Mouse (Mus musculus): ENCODE data around the gene Slc7a10. TPM values are rescaled to one million over a fixed set of nuclear protein-coding genes. Genes with fewer than 3 reads are reported as not detected.
A peak's percentile ranks its signal among the peaks of the same experiment; 100 is the strongest.

Slc7a10 gene
- polyA plus RNA-seq, 1 experiment from 2014 or later, result 1.2 TPM

GRCm38 (mm10) chr7:35197022-35197421 lies 10.8 kb downstream of the Slc7a10 start:
- Histone ChIP-seq H3K4me3 (ENCODE audit: low read length) (no peak overlapping the region), H3K36me3 (ENCODE audit: control insufficient read depth, insufficient read depth, low read length) (no peaks in the 10 kb centered on the region), H3K27ac (ENCODE audit: low read length) (no peak overlapping the region), H3K9ac (ENCODE audit: low read depth, low read length) (no peak overlapping the region), H3K4me1 (ENCODE audit: control insufficient read depth, insufficient read depth, low read length) (no peaks in the 10 kb centered on the region), H3K4me2 (ENCODE audit: low read depth, low read length) (no peak overlapping the region), H3K27me3 (replicated peaks; ENCODE audit: control insufficient read depth, insufficient read depth, low read length) (no peaks in the 10 kb centered on the region), H3K9me3 (ENCODE audit: control insufficient read depth, low read length) (no peaks in the 10 kb centered on the region)
- 52% methylated on average over 2 of the region's 2 CpGs for WGBS
- ATAC-seq, result no peak

DNA sequence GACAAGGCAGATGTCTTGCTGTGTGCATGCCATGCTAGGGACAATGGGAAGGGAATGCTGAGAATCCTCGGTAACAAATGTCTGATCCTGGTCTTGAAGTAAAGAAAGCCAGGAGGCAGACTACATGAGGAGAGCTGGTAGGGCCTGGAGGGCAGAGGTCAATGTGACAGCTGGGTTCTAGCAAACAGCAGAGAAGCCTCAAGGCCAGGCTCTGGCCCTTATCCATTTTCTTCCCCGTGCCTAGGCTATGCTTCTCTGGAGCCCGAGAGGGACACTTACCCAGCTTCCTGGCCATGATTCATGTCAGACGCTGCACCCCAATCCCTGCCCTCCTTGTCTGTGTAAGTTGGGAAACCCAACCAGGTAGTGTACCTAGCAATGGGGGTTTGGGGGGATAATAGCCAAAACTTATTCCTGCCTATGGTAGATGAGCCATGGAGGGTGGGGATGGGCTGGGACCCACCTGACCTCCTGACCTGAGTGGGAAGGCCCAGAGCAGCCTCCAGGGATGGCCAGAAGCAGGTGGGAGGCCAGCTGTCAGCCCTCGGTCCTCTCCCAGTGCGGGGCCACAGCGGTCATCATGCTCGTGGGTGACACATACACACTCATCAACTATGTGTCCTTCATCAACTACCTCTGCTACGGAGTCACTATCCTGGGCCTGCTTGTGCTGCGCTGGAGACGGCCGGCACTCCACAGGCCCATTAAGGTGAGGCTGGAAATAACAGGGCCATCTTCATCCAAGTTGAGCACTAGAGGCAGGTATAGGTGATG lies 13.0 kb downstream of the Slc7a10 start:
- H3K9me3 ChIP-seq (ENCODE audit: control insufficient read depth, low read length), result no peaks in the 10 kb centered on the region
- H3K4me1 ChIP-seq (ENCODE audit: control insufficient read depth, insufficient read depth, low read length), result no peaks in the 10 kb centered on the region
- H3K27ac ChIP-seq (ENCODE audit: low read length), result no peak overlapping the region
- H3K9ac ChIP-seq (ENCODE audit: low read depth, low read length), result no peak overlapping the region
- H3K36me3 ChIP-seq (ENCODE audit: control insufficient read depth, insufficient read depth, low read length), result no peaks in the 10 kb centered on the region
- H3K4me2 ChIP-seq (ENCODE audit: low read depth, low read length), result no peak overlapping the region
- no peak overlapping the region for H3K4me3 ChIP-seq (ENCODE audit: low read length)
- no peak for ATAC-seq
- WGBS, result 87% methylated on average over 12 of the region's 12 CpGs
- H3K27me3 ChIP-seq (replicated peaks; ENCODE audit: control insufficient read depth, insufficient read depth, low read length), result no peaks in the 10 kb centered on the region

DNA sequence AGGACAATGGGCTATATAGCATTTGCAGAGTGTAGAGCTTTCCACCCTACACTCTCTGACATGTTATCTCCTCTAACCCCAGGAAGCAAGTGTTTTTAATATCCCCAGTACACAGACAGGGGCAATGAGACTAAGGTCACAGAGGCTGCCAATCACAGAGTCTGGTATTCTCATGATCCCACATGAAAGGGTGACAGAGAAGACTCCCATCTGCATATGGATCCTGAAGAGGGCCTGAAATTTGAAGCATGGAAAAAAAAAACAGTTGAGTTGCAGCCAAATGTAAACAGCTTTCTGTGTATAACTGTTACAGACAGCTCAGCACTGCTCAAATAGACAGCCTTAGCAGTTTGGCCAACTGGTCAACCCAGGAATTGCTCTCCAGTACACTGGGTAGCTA lies 13.6 kb downstream of the Slc7a10 start:
- Histone ChIP-seq H3K36me3 (ENCODE audit: control insufficient read depth, insufficient read depth, low read length) (no peaks in the 10 kb centered on the region), H3K27ac (ENCODE audit: low read length) (no peak overlapping the region), H3K4me3 (ENCODE audit: low read length) (no peak overlapping the region), H3K4me1 (ENCODE audit: control insufficient read depth, insufficient read depth, low read length) (no peaks in the 10 kb centered on the region), H3K27me3 (replicated peaks; ENCODE audit: control insufficient read depth, insufficient read depth, low read length) (no peaks in the 10 kb centered on the region), H3K9me3 (ENCODE audit: control insufficient read depth, low read length) (no peaks in the 10 kb centered on the region), H3K4me2 (ENCODE audit: low read depth, low read length) (no peak overlapping the region), H3K9ac (ENCODE audit: low read depth, low read length) (no peak overlapping the region)
- ATAC-seq, result no peak

DNA sequence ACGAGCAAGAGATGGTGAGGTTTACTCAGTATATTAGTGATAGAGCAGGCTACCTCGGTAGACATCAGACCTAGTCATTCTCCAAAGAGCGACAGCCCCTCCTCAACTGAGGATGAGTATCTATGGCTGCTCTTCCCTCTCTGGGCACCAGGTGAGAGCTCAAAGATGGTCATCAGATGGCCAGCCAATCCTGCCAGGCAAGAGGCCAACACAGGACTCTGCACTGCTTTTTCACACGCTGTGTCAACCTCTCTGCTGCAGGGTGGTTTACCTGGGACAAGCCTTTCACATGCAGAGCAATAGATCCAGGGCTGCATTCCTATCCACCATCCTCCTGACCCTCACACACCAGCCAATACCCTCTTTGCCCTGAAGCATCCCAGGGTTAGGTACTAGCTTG lies 25.6 kb downstream of the Slc7a10 start:
- WGBS, result 91% methylated on average over 4 of the region's 4 CpGs
- Histone ChIP-seq H3K4me3 (ENCODE audit: low read length) (no peak overlapping the region), H3K36me3 (ENCODE audit: control insufficient read depth, insufficient read depth, low read length) (0 out of 2 replicates have a peak, but pooled peaks cover 3% of the 10 kb centered on the region), H3K9me3 (ENCODE audit: control insufficient read depth, low read length) (no peaks in the 10 kb centered on the region), H3K27ac (ENCODE audit: low read length) (no peak overlapping the region), H3K4me1 (ENCODE audit: control insufficient read depth, insufficient read depth, low read length) (peaks cover 11% of the 10 kb centered on the region), H3K27me3 (replicated peaks; ENCODE audit: control insufficient read depth, insufficient read depth, low read length) (0 out of 2 replicates have a peak, but pooled peaks cover 2% of the 10 kb centered on the region), H3K4me2 (ENCODE audit: low read depth, low read length) (no peak overlapping the region), H3K9ac (ENCODE audit: low read depth, low read length) (no peak overlapping the region)
- ATAC-seq, result no peak

DNA sequence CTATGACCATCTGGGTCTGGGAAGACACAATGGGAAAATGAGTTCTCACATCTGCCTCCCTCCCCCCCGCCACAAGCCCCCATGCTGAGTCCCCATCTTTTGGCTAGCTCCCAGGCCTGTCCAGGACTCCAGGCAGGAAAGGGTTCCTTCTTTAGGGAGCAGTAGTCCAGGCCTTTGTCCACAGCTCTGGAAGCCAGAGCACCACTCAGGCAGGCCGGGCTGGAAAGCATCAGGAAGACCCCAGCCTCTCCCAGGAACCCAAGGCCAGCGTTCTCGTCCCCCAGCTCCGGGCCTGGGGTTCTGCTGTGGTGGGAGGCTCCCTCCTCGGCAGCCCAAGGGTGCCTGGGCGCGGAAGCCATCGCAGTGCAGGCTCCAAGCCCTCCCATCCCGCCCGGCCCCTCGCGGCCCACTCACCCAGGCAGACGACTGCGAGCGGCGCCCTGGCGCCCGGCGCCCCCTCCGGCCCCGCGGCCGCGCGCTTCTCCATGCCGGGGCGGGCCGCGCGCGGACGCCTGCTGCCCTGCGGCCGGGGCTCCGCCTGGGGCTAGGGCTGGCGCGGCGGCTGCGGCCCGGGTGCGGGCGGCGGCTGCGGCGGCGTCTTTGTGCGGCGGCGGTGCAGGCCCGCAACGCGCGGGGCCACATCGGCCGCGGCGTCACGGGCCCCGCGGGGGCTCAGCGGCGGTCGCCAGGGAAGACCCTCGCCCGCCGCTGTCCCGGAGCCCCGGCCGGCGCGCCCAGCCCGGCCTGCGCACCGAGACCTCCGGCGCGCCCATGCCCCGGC lies 28.4 kb downstream of the Slc7a10 start:
- Histone ChIP-seq H3K36me3 (ENCODE audit: control insufficient read depth, insufficient read depth, low read length) (0 out of 2 replicates have a peak, but pooled peaks cover 3% of the 10 kb centered on the region), H3K4me1 (ENCODE audit: control insufficient read depth, insufficient read depth, low read length) (peaks cover 11% of the 10 kb centered on the region), H3K27me3 (replicated peaks; ENCODE audit: control insufficient read depth, insufficient read depth, low read length) (0 out of 2 replicates have a peak, but pooled peaks cover 2% of the 10 kb centered on the region), H3K9me3 (ENCODE audit: control insufficient read depth, low read length) (no peaks in the 10 kb centered on the region), H3K27ac (ENCODE audit: low read length) (0 out of 2 replicates have a peak overlapping the region, but pooled peaks have one; percentile 21), H3K9ac (ENCODE audit: low read depth, low read length) (peak overlapping the region; percentile 72), H3K4me2 (ENCODE audit: low read depth, low read length) (peak overlapping the region; percentile 89), H3K4me3 (ENCODE audit: low read length) (peak overlapping the region; percentile 70)
- ATAC-seq, result peak; percentile 68
- under 1% methylated on average over 56 of the region's 79 CpGs for WGBS

GRCm38 (mm10) chr7:35215225-35215624 lies 29.0 kb downstream of the Slc7a10 start, which contains the start of gene Lrp3:
Gene Lrp3 (minus strand): TSS chr7:35215498.
- H3K27me3 ChIP-seq (replicated peaks; ENCODE audit: control insufficient read depth, insufficient read depth, low read length), result 0 out of 2 replicates have a peak, but pooled peaks cover 2% of the 10 kb centered on the region
- H3K4me1 ChIP-seq (ENCODE audit: control insufficient read depth, insufficient read depth, low read length), result peaks cover 11% of the 10 kb centered on the region
- 0 out of 2 replicates have a peak, but pooled peaks cover 3% of the 10 kb centered on the region for H3K36me3 ChIP-seq (ENCODE audit: control insufficient read depth, insufficient read depth, low read length)
- ATAC-seq, result peak; percentile 95
- WGBS, result under 1% methylated on average over 46 of the region's 53 CpGs
- peak within 1 kb of the TSS; percentile 72 for H3K9ac ChIP-seq (ENCODE audit: low read depth, low read length)
- 0 out of 2 replicates have a peak within 1 kb of the TSS, but pooled peaks have one; percentile 21 for H3K27ac ChIP-seq (ENCODE audit: low read length)
- peak within 1 kb of the TSS; percentile 70 for H3K4me3 ChIP-seq (ENCODE audit: low read length)
- no peaks in the 10 kb centered on the region for H3K9me3 ChIP-seq (ENCODE audit: control insufficient read depth, low read length)
- H3K4me2 ChIP-seq (ENCODE audit: low read depth, low read length), result peak within 1 kb of the TSS; percentile 89

DNA sequence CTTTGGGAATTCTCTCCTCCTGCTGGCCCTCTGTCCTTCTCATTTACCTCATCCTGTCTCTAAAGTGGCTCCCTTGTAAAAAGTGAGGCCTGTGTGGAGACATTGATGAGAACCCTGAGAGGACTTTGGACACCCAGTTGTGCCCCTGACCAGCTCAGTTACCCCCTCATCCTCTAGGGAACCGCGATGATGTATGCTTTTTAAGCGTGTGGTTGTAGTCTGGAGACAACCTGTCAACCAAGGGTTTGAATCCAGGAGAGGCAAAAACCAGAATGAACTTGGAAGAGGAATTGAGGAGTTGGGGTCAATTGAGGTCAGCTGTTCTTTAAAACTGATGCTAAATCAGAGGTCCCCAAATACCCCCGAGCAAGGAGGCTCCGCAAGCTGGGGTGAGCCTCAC lies 29.5 kb downstream of the Slc7a10 start:
- Histone ChIP-seq H3K4me3 (ENCODE audit: low read length) (peak overlapping the region; percentile 70), H3K27ac (ENCODE audit: low read length) (no peak overlapping the region), H3K9ac (ENCODE audit: low read depth, low read length) (peak overlapping the region; percentile 72; the same call in 1 of the 2 replicates), H3K9me3 (ENCODE audit: control insufficient read depth, low read length) (no peaks in the 10 kb centered on the region), H3K27me3 (replicated peaks; ENCODE audit: control insufficient read depth, insufficient read depth, low read length) (0 out of 2 replicates have a peak, but pooled peaks cover 2% of the 10 kb centered on the region), H3K4me2 (ENCODE audit: low read depth, low read length) (peak overlapping the region; percentile 89), H3K4me1 (ENCODE audit: control insufficient read depth, insufficient read depth, low read length) (peaks cover 11% of the 10 kb centered on the region), H3K36me3 (ENCODE audit: control insufficient read depth, insufficient read depth, low read length) (0 out of 2 replicates have a peak, but pooled peaks cover 1% of the 10 kb centered on the region)
- WGBS, result 48% methylated on average over 5 of the region's 5 CpGs
- ATAC-seq, result peak; percentile 6; the same call in 1 of the 2 replicates

DNA sequence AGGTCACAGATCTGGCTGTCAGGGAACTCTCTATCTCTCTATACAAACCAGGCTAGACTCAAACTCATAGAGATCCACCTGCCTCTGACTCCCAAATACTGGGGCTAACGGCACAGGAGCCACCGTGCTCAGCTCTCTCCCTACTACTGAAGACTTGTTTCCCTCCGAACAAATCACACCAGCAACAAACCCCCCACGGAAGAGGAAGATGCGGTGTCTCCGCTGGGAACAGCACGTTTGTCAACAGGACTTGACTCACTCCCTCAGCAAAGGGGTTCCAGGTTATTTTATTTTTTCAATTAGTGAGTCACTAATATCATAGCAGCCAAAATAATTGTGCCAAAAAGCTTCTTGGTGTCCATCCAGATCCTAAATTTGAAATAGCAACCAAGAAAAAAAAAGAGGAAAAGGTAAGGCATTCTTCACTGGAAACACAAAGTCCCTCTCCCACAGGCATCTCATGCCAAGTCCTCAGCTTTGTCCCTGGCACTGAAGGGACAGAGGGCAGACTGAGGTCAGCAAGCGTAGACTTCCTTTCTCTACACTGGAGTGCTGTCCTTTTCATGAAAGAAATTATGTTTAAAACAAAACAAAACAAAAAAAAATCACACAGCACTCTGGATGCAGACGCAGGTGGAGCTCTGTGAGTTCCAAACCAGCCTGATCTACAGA lies 34.6 kb downstream of the Slc7a10 start:
- no peaks in the 10 kb centered on the region for H3K4me1 ChIP-seq (ENCODE audit: control insufficient read depth, insufficient read depth, low read length)
- H3K9ac ChIP-seq (ENCODE audit: low read depth, low read length), result no peak overlapping the region
- 0 out of 2 replicates have a peak, but pooled peaks cover 2% of the 10 kb centered on the region for H3K27me3 ChIP-seq (replicated peaks; ENCODE audit: control insufficient read depth, insufficient read depth, low read length)
- H3K36me3 ChIP-seq (ENCODE audit: control insufficient read depth, insufficient read depth, low read length), result no peaks in the 10 kb centered on the region
- H3K4me2 ChIP-seq (ENCODE audit: low read depth, low read length), result no peak overlapping the region
- H3K4me3 ChIP-seq (ENCODE audit: low read length), result no peak overlapping the region
- H3K27ac ChIP-seq (ENCODE audit: low read length), result no peak overlapping the region
- no peaks in the 10 kb centered on the region for H3K9me3 ChIP-seq (ENCODE audit: control insufficient read depth, low read length)
- WGBS, result 71% methylated on average over 9 of the region's 9 CpGs
- no peak for ATAC-seq

- Histone ChIP-seq H3K36me3 (ENCODE audit: control insufficient read depth, insufficient read depth, low read length) (no peaks in the 10 kb centered on the region), H3K4me2 (ENCODE audit: low read depth, low read length) (no peak overlapping the region), H3K9me3 (ENCODE audit: control insufficient read depth, low read length) (0 out of 2 replicates have a peak, but pooled peaks cover 2% of the 10 kb centered on the region), H3K4me3 (ENCODE audit: low read length) (no peak overlapping the region), H3K9ac (ENCODE audit: low read depth, low read length) (no peak overlapping the region), H3K27me3 (replicated peaks; ENCODE audit: control insufficient read depth, insufficient read depth, low read length) (no peaks in the 10 kb centered on the region), H3K27ac (ENCODE audit: low read length) (no peak overlapping the region), H3K4me1 (ENCODE audit: control insufficient read depth, insufficient read depth, low read length) (no peaks in the 10 kb centered on the region)
- 69% methylated on average over 3 of the region's 3 CpGs for WGBS
- ATAC-seq, result no peak
Observed at GRCm38 (mm10) chr7:35230333-35230732, 44.1 kb downstream of the Slc7a10 start.
